Mouse (Mus musculus) liver, adult 2 months (tissue): ENCODE measurements around the gene Zbtb17. TPM values are rescaled to one million over a fixed set of nuclear protein-coding genes. Genes with fewer than 3 reads are reported as not detected.
A peak's percentile ranks its signal among the peaks of the same experiment; 100 is the strongest.

Experiments
- DNase-seq: peaks from one replicate; pipeline ENCODE4 v3.0.0-alpha.2; 2011; ENCODE audit warnings: low read depth, low spot score; ENCODE audit errors: extremely low read depth
- H3K27ac ChIP-seq: fragments of 200-500 bp; replicated peaks from 2 replicates; pipeline ENCODE4 v1.5.1; 2012; ENCODE audit warnings: low read depth, mild to moderate bottlenecking, control low read depth, inconsistent platforms, low read length; ENCODE audit not compliant: insufficient read depth
- H3K27me3 ChIP-seq: fragments of 200-500 bp; 2 replicates; pipeline ENCODE4 v1.6.1; 2012; ENCODE audit warnings: mild to moderate bottlenecking, moderate library complexity, low read length, inconsistent platforms; ENCODE audit not compliant: control insufficient read depth, insufficient read depth
- H3K36me3 ChIP-seq: fragments of 200-500 bp; 2 replicates; pipeline ENCODE4 v1.6.1; 2012; ENCODE audit warnings: low read length, inconsistent platforms; ENCODE audit not compliant: control insufficient read depth, insufficient read depth
- H3K4me1 ChIP-seq: fragments of 200-500 bp; 2 replicates; pipeline ENCODE4 v1.6.1; 2011; ENCODE audit warnings: low read length; ENCODE audit not compliant: control insufficient read depth, insufficient read depth
- H3K4me3 ChIP-seq: fragments of 200-500 bp; 2 replicates; pipeline ENCODE4 v1.5.1; 2011; ENCODE audit warnings: low read depth, mild to moderate bottlenecking, control low read depth, low read length, moderate library complexity; ENCODE audit not compliant: insufficient read depth
- H3K79me2 ChIP-seq: fragments of 200-500 bp; 2 replicates; pipeline ENCODE4 v1.6.1; 2012; ENCODE audit warnings: inconsistent platforms, mild to moderate bottlenecking, low read length, moderate library complexity; ENCODE audit not compliant: control insufficient read depth, insufficient read depth
- H3K9ac ChIP-seq: fragments of 200-500 bp; 2 replicates; pipeline ENCODE4 v1.6.1; 2012; ENCODE audit warnings: low read depth, mild to moderate bottlenecking, control low read depth, inconsistent platforms, low read length
- CTCF ChIP-seq: fragments of 200-500 bp; IDR thresholded peaks from 2 replicates; pipeline ENCODE4 v1.5.1; 2011; ENCODE audit warnings: low read depth, low read length, control low read depth
- POLR2A ChIP-seq: fragments of 200-500 bp; IDR thresholded peaks from 2 replicates; pipeline ENCODE4 v1.6.1; 2011; ENCODE audit warnings: low read length, control low read depth; ENCODE audit not compliant: insufficient read depth; ENCODE audit errors: extremely low read depth
- WGBS: fragments of 180-500 bp; shearing (Covaris S2); methylation state at CpG from one replicate; pipeline ENCODE4 v1.1.7; 2018; 5-methylcytosine and 5-hydroxymethylcytosine counted together
- polyA plus RNA-seq: library from polyadenylated mRNA; depleted of rRNA; stranded (reverse); fragments of >200 nt; gene quantifications from 2 replicates; pipeline ENCODE4 v1.2.3, GENCODE M21; 2012; rRNA removed
- total RNA-seq: library from RNA; depleted of rRNA; stranded (reverse); fragments of >200 nt; gene quantifications from 2 replicates; pipeline ENCODE4 v1.2.3, GENCODE M21; 2014; rRNA removed

Gene Zbtb17
- total RNA-seq (7.3 and 8.5 TPM in 2 replicates), polyA plus RNA-seq (12.8 and 16.8 TPM in 2 replicates)

- peak within 1 kb of the TSS; percentile 89 for H3K9ac ChIP-seq
- peaks cover 6% of the 10 kb centered on the region for H3K4me1 ChIP-seq
- peaks cover 19% of the 10 kb centered on the region; the same call in 1 of the 2 replicates for H3K79me2 ChIP-seq
- DNase-seq, result peak; percentile 73
- H3K36me3 ChIP-seq, result no peaks in the 10 kb centered on the region
- H3K27me3 ChIP-seq, result no peaks in the 10 kb centered on the region
- WGBS, result under 1% methylated on average over 70 of the region's 102 CpGs
- peak within 1 kb of the TSS; percentile 89 for H3K4me3 ChIP-seq
- H3K27ac ChIP-seq, result peak within 1 kb of the TSS; percentile 70
- no peak for TF ChIP-seq POLR2A
- no peak for TF ChIP-seq CTCF
Measured at GRCm38 (mm10) chr4:141444451-141445327, at the start of gene Zbtb17. TSS of gene Zbtb17 (plus strand) at chr4:141444654.

GRCm38 (mm10) chr4:141394751-141395150 lies 49.7 kb upstream of the Zbtb17 start:
- Histone ChIP-seq H3K9ac (no peak overlapping the region), H3K4me1 (no peaks in the 10 kb centered on the region), H3K27me3 (no peaks in the 10 kb centered on the region), H3K36me3 (no peaks in the 10 kb centered on the region), H3K4me3 (no peak overlapping the region), H3K27ac (no peak overlapping the region), H3K79me2 (no peaks in the 10 kb centered on the region)
- DNase-seq, result no peak
- 24% methylated on average over 16 of the region's 16 CpGs for WGBS
- TF ChIP-seq CTCF (no peak), POLR2A (no peak)

- H3K36me3 ChIP-seq, result no peaks in the 10 kb centered on the region
- no peaks in the 10 kb centered on the region for H3K79me2 ChIP-seq
- H3K4me1 ChIP-seq, result no peaks in the 10 kb centered on the region
- 85% methylated on average over 12 of the region's 12 CpGs for WGBS
- TF ChIP-seq POLR2A (no peak), CTCF (no peak)
- no peak overlapping the region for H3K9ac ChIP-seq
- no peak overlapping the region for H3K27ac ChIP-seq
- no peak for DNase-seq
- H3K27me3 ChIP-seq, result no peaks in the 10 kb centered on the region
- no peak overlapping the region for H3K4me3 ChIP-seq
Measured at GRCm38 (mm10) chr4:141397861-141398260, 46.6 kb upstream of the Zbtb17 start.

GRCm38 (mm10) chr4:141398545-141398944 lies 45.9 kb upstream of the Zbtb17 start, which contains the start of gene Clcnka:
TSS of gene Clcnka (minus strand) at chr4:141398724.
- Histone ChIP-seq H3K79me2 (no peaks in the 10 kb centered on the region), H3K36me3 (no peaks in the 10 kb centered on the region), H3K9ac (no peak within 1 kb of the TSS), H3K27ac (no peak within 1 kb of the TSS), H3K4me3 (no peak within 1 kb of the TSS), H3K27me3 (no peaks in the 10 kb centered on the region), H3K4me1 (no peaks in the 10 kb centered on the region)
- TF ChIP-seq POLR2A (no peak), CTCF (no peak)
- 64% methylated on average over 12 of the region's 12 CpGs for WGBS
- no peak for DNase-seq

- Histone ChIP-seq H3K27ac (no peak overlapping the region), H3K9ac (no peak overlapping the region), H3K79me2 (no peaks in the 10 kb centered on the region), H3K27me3 (no peaks in the 10 kb centered on the region), H3K4me3 (no peak overlapping the region), H3K4me1 (no peaks in the 10 kb centered on the region; the same call in 1 of the 2 replicates), H3K36me3 (no peaks in the 10 kb centered on the region)
- 83% methylated on average over 15 of the region's 15 CpGs for WGBS
- no peak for DNase-seq
- TF ChIP-seq CTCF, result no peak
- TF ChIP-seq POLR2A, result no peak
Measured at GRCm38 (mm10) chr4:141400171-141400570, 44.3 kb upstream of the Zbtb17 start.
